Mouse (Mus musculus) cerebellum, adult 2 months (tissue): ENCODE measurements at regions not wholly inside any gene's neighbourhood (a gene's known extent, or its start where the extent isn't known, plus 50 kb on each side); places are given as distances from the start of the nearest gene placed in this dataset.

ENCODE experiments used
- CTCF ChIP-seq: fragments of 200-500 bp; IDR thresholded peaks from 2 replicates; pipeline ENCODE4 v1.5.1; 2011; ENCODE audit warnings: low read depth, mild to moderate bottlenecking, control low read depth, low read length, moderate library complexity, borderline replicate concordance; ENCODE audit not compliant: insufficient read depth
- POLR2A ChIP-seq: fragments of 200-500 bp; IDR thresholded peaks from 2 replicates; pipeline ENCODE4 v1.6.1; 2011; ENCODE audit warnings: low read length, control low read depth, borderline replicate concordance; ENCODE audit not compliant: insufficient read depth

GRCm38 (mm10) chr7:116946448-116946847 is 434.3 kb upstream of the Xylt1 start:
- TF ChIP-seq CTCF, result no peak
- no peak for TF ChIP-seq POLR2A
